Mouse (Mus musculus) bone marrow, adult 2 months (tissue): ENCODE measurements at regions not wholly inside any gene's neighbourhood (a gene's known extent, or its start where the extent isn't known, plus 50 kb on each side); places are given as distances from the start of the nearest gene placed in this dataset.

Source experiments
- CTCF ChIP-seq: fragments of 200-500 bp; IDR thresholded peaks from 2 replicates; pipeline ENCODE4 v1.5.1; 2011; ENCODE audit warnings: low read length, control low read depth; ENCODE audit not compliant: control insufficient read depth, insufficient read depth
- POLR2A ChIP-seq: fragments of 200-500 bp; IDR thresholded peaks from 2 replicates; pipeline ENCODE4 v1.6.1; 2011; ENCODE audit warnings: low read depth, mild to moderate bottlenecking, control low read depth, low read length, borderline replicate concordance; ENCODE audit not compliant: control insufficient read depth

DNA sequence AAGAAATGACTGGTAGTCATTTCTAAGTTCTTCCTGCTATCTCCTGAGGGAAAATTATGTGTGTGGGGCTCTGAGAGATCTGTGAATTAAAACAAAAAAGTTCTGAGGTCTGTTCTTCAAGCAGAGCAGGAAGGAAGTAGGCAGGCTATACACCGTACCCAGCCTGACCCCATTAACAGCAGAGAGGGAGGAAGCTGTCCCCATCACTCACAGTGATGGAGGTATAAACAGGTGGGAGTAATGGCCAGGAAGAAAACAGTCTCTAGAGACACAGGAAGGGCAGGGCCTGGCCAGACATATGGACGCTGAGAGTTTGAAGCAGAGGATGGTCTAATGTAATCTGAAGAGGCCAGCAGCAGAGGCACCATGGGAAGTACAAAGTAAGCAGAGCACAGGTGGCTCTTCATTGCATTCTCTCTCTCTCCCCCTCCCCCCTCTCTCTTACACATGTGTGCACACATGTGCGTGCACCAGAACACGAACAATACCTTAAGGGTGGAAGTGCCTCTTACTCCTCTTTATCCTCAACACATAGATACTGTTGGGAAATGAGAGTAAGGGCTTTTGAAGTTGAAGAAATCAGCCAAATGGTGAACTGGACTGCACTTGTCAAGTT lies 367.7 kb upstream of the Kif2a start:
- TF ChIP-seq POLR2A, result no peak
- no peak for TF ChIP-seq CTCF
